Mouse (Mus musculus): ENCODE results near the gene Bysl. TPM values are rescaled to one million over a fixed set of nuclear protein-coding genes. Genes with fewer than 3 reads are reported as not detected.
"Not testable (repeated sequence)": the region's sequence is repeated elsewhere in the genome, so short reads cannot be mapped to it uniquely, and the experiment has no call there.

Bysl gene
- polyA plus RNA-seq, 1 experiment from 2014 or later = 30.4 TPM

DNA sequence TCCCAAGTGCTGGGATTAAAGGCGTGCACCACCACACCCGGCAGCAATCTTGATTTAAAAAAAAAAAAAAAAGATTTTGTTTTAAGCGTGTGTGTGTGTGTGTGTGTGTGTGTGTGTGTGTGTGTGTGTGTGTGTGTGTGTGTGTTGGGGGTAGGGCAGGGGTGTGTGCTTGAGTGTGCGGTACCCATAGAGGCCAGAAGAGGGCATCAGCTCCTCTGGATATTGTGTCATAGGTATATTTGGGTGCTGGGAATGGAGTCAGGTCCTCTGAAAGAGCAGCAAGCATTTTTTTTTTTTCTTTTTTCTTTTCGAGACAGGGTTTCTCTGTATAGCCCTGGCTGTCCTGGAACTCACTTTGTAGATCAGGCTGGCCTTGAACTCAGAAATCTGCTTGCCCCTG, 13.3 kb upstream of the Bysl start:
- not testable (repeated sequence) for H3K4me3 ChIP-seq (ENCODE audit: low read depth, low read length); H3K9ac ChIP-seq (ENCODE audit: low read length); H3K27me3 ChIP-seq (ENCODE audit: control insufficient read depth, insufficient read depth, low read length); DNase-seq (ENCODE audit: low spot score, missing footprints); ATAC-seq (ENCODE audit: low FRiP score); H3K9me3 ChIP-seq (ENCODE audit: control insufficient read depth, low read length); H3K27ac ChIP-seq (ENCODE audit: low read depth, low read length); H3K4me1 ChIP-seq (ENCODE audit: control insufficient read depth, insufficient read depth, low read length); H3K4me2 ChIP-seq
- WGBS = 100% methylated on average over 4 of the region's 5 CpGs
- peaks cover 15% of the 10 kb centered on the region for H3K36me3 ChIP-seq (ENCODE audit: control insufficient read depth, insufficient read depth, low read length)

DNA sequence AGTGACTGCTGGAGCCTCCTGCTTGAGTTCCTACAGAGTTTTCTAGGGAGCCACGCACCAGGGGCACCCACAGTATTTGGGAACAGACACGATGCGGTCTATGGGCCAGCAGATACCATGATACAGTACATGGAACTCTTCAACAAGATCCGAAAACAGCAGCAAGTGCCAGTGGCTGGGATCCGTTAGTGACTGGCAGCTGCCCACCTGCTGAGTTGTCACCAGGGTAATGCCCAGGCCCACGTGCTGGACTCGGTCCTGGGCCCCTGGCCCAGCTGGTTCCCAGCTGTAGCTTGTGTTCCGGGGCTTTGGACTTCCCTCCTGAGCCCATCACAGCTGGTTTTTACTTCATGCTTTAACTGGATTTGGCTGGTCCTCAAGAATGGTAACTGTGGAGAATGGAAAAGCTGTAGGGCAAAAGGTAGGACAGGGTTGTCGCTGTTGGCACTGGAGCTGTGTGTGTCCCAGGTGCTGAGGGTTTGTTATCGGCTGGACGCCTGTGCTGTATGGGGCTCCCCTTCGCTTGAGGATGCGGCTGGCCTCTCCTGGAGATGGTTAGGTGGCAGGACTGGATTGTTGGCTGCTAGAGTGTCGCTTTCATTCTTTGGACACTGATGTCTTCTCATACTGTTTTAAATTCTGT, 11.7 kb upstream of the Bysl start:
- H3K9ac ChIP-seq (ENCODE audit: low read length) = no peak overlapping the region
- no peak for ATAC-seq (ENCODE audit: low FRiP score)
- H3K4me1 ChIP-seq (ENCODE audit: control insufficient read depth, insufficient read depth, low read length) = no peaks in the 10 kb centered on the region
- no peaks in the 10 kb centered on the region for H3K9me3 ChIP-seq (ENCODE audit: control insufficient read depth, low read length)
- no peak for DNase-seq (ENCODE audit: low spot score, missing footprints)
- H3K4me2 ChIP-seq = no peak overlapping the region
- H3K27ac ChIP-seq (ENCODE audit: low read depth, low read length) = no peak overlapping the region
- WGBS = 91% methylated on average over 14 of the region's 14 CpGs
- H3K36me3 ChIP-seq (ENCODE audit: control insufficient read depth, insufficient read depth, low read length) = peaks cover 15% of the 10 kb centered on the region
- no peaks in the 10 kb centered on the region for H3K27me3 ChIP-seq (ENCODE audit: control insufficient read depth, insufficient read depth, low read length)
- H3K4me3 ChIP-seq (ENCODE audit: low read depth, low read length) = no peak overlapping the region

DNA sequence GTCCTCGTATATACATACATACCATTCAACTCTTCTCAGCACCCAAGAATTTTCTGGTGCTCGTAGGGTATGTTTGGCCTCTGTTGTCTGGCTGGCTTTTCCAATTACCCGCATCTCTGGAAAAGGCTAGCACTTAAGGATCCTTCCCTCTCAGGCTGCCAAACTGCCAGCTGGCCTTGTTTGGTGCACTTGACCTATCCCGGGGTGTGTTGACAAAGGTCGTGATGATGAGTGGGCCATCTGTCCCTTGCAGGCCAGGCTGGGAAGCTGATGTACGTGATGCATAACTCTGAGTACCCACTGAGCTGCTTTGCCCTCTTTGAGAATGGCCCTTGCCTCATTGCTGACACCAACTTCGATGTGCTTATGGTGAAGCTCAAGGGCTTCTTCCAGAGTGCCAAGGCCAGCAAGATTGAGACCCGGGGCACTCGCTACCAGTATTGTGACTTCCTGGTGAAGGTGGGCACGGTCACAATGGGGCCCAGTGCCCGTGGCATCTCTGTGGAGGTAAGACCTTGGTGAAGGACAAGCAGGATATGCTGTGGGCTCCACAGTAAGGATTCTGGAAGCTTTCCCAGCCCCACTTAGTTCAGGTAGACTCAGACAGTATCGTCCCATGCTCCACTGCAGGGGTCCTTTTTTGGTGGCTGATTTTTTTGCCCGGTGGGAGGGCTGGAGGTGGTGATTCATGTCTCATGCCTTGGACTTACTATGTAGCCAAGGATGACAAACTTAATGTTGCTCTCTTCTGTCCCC, 7.4 kb upstream of the Bysl start:
- DNase-seq (ENCODE audit: low spot score, missing footprints) = no peak
- H3K4me3 ChIP-seq (ENCODE audit: low read depth, low read length) = no peak overlapping the region
- H3K4me1 ChIP-seq (ENCODE audit: control insufficient read depth, insufficient read depth, low read length) = no peaks in the 10 kb centered on the region
- 91% methylated on average over 13 of the region's 13 CpGs for WGBS
- H3K36me3 ChIP-seq (ENCODE audit: control insufficient read depth, insufficient read depth, low read length) = peaks cover 15% of the 10 kb centered on the region
- H3K27ac ChIP-seq (ENCODE audit: low read depth, low read length) = no peak overlapping the region
- H3K4me2 ChIP-seq = no peak overlapping the region
- H3K9me3 ChIP-seq (ENCODE audit: control insufficient read depth, low read length) = no peaks in the 10 kb centered on the region
- no peak for ATAC-seq (ENCODE audit: low FRiP score)
- H3K9ac ChIP-seq (ENCODE audit: low read length) = no peak overlapping the region
- H3K27me3 ChIP-seq (ENCODE audit: control insufficient read depth, insufficient read depth, low read length) = no peaks in the 10 kb centered on the region

DNA sequence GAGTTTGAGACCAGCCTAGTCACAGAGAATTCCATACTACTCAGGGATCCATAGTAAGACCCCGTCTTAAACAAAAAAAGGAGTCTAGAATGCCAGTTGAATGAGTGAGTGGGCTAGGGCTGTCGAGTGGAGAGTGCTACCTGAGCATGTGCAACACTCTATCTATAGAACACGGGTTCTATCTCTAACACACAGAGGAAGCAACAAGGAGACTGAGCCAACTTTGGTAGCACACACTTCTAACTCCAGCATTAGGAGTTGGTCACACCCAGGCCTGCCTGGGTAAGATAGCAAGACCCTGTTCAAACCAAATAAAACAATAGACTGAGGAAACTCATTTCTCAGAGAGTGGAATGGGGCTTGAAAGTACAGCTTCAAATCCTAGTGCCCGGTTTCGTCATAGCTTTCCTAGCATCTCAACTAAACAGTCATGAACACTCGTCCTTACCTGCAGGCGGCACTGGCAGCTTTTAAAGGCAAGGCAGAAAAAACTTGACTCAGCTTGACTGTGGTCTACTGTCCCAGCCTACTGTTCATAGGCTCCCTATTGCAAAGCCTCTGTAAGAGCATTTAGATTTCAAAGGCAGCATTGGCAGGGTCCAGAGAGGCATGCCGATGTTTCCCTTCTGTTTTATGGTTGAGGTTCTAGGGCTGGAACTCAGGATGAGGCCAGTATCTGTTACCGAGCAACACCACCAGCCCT, 6.5 kb upstream of the Bysl start:
- peaks cover 2% of the 10 kb centered on the region; the same call in 1 of the 2 replicates for H3K4me1 ChIP-seq (ENCODE audit: control insufficient read depth, insufficient read depth, low read length)
- peaks cover 7% of the 10 kb centered on the region for H3K36me3 ChIP-seq (ENCODE audit: control insufficient read depth, insufficient read depth, low read length)
- H3K4me3 ChIP-seq (ENCODE audit: low read depth, low read length) = no peak overlapping the region

DNA sequence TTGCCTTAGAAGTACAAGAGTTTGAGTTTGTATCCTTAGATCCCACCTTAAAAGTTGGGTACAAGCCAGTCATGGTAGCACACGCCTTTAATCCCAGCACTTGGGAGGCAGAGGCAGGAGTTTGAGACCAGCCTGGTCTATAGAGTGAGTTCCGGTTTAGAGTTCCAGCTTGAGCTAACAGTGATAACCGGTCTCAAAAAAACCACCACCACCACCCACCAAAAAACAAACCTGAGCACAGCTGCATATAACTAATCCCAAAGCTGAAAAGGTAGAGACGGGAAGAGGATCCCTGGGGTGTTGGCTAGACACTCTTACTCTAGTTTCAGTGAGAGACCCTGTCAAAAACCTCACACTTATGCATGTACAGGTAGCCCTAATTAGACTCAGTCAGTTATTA, 5.4 kb upstream of the Bysl start:
- 0 out of 2 replicates have a peak, but pooled peaks cover 6% of the 10 kb centered on the region for H3K36me3 ChIP-seq (ENCODE audit: control insufficient read depth, insufficient read depth, low read length)
- no peaks in the 10 kb centered on the region for H3K9me3 ChIP-seq (ENCODE audit: control insufficient read depth, low read length)
- ATAC-seq (ENCODE audit: low FRiP score) (no peak), DNase-seq (ENCODE audit: low spot score, missing footprints) (no peak)
- H3K9ac ChIP-seq (ENCODE audit: low read length) = no peak overlapping the region
- H3K27me3 ChIP-seq (ENCODE audit: control insufficient read depth, insufficient read depth, low read length) = no peaks in the 10 kb centered on the region
- 88% methylated on average over 4 of the region's 4 CpGs for WGBS
- H3K4me2 ChIP-seq = no peak overlapping the region
- peaks cover 9% of the 10 kb centered on the region for H3K4me1 ChIP-seq (ENCODE audit: control insufficient read depth, insufficient read depth, low read length)
- no peak overlapping the region for H3K4me3 ChIP-seq (ENCODE audit: low read depth, low read length)
- no peak overlapping the region for H3K27ac ChIP-seq (ENCODE audit: low read depth, low read length)

More for the DNA sequence above, 6.5 kb upstream of the Bysl start:
- ATAC-seq (ENCODE audit: low FRiP score) = no peak
- DNase-seq (ENCODE audit: low spot score, missing footprints) = no peak
- no peak overlapping the region for H3K4me2 ChIP-seq
- 90% methylated on average over 9 of the region's 9 CpGs for WGBS
- H3K9ac ChIP-seq (ENCODE audit: low read length) = no peak overlapping the region
- no peak overlapping the region for H3K27ac ChIP-seq (ENCODE audit: low read depth, low read length)
- no peaks in the 10 kb centered on the region for H3K9me3 ChIP-seq (ENCODE audit: control insufficient read depth, low read length)
- no peaks in the 10 kb centered on the region for H3K27me3 ChIP-seq (ENCODE audit: control insufficient read depth, insufficient read depth, low read length)

DNA sequence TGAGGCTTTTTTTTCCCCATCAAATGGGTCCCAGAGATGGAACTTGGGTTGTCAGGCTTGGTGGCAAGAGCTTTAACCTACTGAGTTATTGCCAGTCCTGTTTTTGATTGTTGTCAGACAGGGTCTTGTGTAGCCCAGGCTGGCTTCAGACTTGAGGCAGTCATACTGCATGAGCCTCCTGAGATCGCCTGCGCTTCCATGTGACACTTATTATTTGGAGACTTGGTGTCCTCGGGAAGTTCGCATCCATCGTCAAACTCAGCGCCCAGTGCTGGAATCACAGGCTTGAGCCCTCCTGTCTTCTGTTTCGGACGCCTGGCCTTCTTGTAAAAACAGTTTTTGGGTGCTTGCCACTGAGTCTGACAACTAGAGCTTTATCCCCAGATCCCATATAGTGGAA, 4.8 kb upstream of the Bysl start:
- no peak overlapping the region for H3K9ac ChIP-seq (ENCODE audit: low read length)
- no peak overlapping the region for H3K27ac ChIP-seq (ENCODE audit: low read depth, low read length)
- H3K4me3 ChIP-seq (ENCODE audit: low read depth, low read length) = no peak overlapping the region
- no peaks in the 10 kb centered on the region for H3K27me3 ChIP-seq (ENCODE audit: control insufficient read depth, insufficient read depth, low read length)
- no peak overlapping the region for H3K4me2 ChIP-seq
- no peaks in the 10 kb centered on the region for H3K9me3 ChIP-seq (ENCODE audit: control insufficient read depth, low read length)
- peaks cover 9% of the 10 kb centered on the region for H3K4me1 ChIP-seq (ENCODE audit: control insufficient read depth, insufficient read depth, low read length)
- 94% methylated on average over 8 of the region's 8 CpGs for WGBS
- DNase-seq (ENCODE audit: low spot score, missing footprints) = no peak
- no peak for ATAC-seq (ENCODE audit: low FRiP score)
- H3K36me3 ChIP-seq (ENCODE audit: control insufficient read depth, insufficient read depth, low read length) = 0 out of 2 replicates have a peak, but pooled peaks cover 6% of the 10 kb centered on the region

DNA sequence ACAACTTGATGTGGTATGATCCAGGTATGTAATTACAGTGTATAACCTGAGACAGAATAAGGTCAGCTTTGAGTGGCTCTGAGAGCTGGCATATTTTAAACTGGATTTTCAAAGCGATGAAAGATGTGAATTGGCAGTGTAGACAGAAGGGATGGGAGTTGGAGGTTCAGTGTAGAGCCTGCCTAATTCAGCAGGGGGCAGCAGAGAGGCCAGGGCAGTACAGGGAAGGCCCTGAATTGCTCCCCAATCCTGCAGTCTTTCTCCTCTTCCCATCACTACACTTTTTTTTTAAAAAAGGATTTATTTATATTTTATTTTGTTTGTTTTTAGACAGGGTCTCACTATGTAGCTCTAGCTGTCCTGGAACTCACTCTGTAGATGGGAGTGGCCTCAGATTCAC, 2.7 kb upstream of the Bysl start:
- Histone ChIP-seq H3K4me2 (no peak overlapping the region), H3K27me3 (ENCODE audit: control insufficient read depth, insufficient read depth, low read length) (no peaks in the 10 kb centered on the region), H3K27ac (ENCODE audit: low read depth, low read length) (no peak overlapping the region), H3K36me3 (ENCODE audit: control insufficient read depth, insufficient read depth, low read length) (0 out of 2 replicates have a peak, but pooled peaks cover 6% of the 10 kb centered on the region), H3K9me3 (ENCODE audit: control insufficient read depth, low read length) (no peaks in the 10 kb centered on the region), H3K9ac (ENCODE audit: low read length) (no peak overlapping the region), H3K4me3 (ENCODE audit: low read depth, low read length) (no peak overlapping the region), H3K4me1 (ENCODE audit: control insufficient read depth, insufficient read depth, low read length) (peaks cover 17% of the 10 kb centered on the region)
- 89% methylated on average over 1 of the region's 1 CpGs for WGBS
- no peak for ATAC-seq (ENCODE audit: low FRiP score)
- no peak for DNase-seq (ENCODE audit: low spot score, missing footprints)

DNA sequence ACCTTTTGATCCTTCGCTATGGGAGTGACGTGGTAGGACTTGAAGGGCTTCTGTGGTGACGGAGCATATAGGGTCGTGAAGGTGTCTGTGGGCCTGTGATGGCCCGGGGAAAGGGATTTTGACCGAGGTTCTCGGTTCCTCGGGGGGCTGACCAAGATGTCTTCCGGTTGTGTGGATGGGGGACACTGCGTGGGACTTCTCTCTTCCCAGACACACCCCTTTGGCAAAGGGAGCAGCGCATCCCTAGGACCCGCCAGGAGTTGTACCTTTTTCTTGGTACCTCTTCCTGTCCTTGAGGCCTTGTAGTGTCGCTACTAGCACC, 330 bp upstream of the Bysl start:
- Histone ChIP-seq H3K36me3 (ENCODE audit: control insufficient read depth, insufficient read depth, low read length) (peaks cover 3% of the 10 kb centered on the region; the same call in 1 of the 2 replicates), H3K4me1 (ENCODE audit: control insufficient read depth, insufficient read depth, low read length) (peaks cover 17% of the 10 kb centered on the region), H3K4me2 (peak overlapping the region; percentile 92), H3K27ac (ENCODE audit: low read depth, low read length) (no peak overlapping the region; the same call in 1 of the 2 replicates), H3K9ac (ENCODE audit: low read length) (peak overlapping the region; percentile 77), H3K4me3 (ENCODE audit: low read depth, low read length) (peak overlapping the region; percentile 87), H3K9me3 (ENCODE audit: control insufficient read depth, low read length) (no peaks in the 10 kb centered on the region), H3K27me3 (ENCODE audit: control insufficient read depth, insufficient read depth, low read length) (no peaks in the 10 kb centered on the region)
- DNase-seq (ENCODE audit: low spot score, missing footprints) (no peak), ATAC-seq (ENCODE audit: low FRiP score) (no peak; the same call in 1 of the 2 replicates)
- 0% methylated on average over 13 of the region's 13 CpGs for WGBS

DNA sequence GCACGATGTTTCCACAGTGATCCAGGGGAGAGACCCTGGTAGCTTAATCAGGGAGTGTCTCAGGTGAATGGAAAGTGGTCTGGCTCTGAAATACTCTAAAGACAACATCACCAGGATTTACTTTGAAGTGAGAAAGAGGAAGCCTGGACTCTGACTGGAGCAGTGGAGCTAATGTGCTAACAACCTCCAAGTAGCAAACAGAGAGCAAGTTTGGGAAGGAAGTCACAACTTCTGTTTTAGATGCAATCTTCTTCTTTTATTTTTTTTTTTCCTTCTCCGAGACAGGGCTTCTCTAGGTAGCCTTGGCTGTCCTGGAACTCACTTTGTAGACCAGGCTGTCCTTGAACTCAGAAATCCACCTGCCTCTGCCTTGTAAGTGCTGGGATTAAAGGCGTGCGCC, 2.1 kb downstream of the Bysl start:
- Histone ChIP-seq H3K4me2 (no peak overlapping the region), H3K36me3 (ENCODE audit: control insufficient read depth, insufficient read depth, low read length) (peaks cover 7% of the 10 kb centered on the region), H3K27ac (ENCODE audit: low read depth, low read length) (no peak overlapping the region), H3K9ac (ENCODE audit: low read length) (no peak overlapping the region), H3K4me3 (ENCODE audit: low read depth, low read length) (no peak overlapping the region), H3K4me1 (ENCODE audit: control insufficient read depth, insufficient read depth, low read length) (peaks cover 17% of the 10 kb centered on the region), H3K27me3 (ENCODE audit: control insufficient read depth, insufficient read depth, low read length) (no peaks in the 10 kb centered on the region), H3K9me3 (ENCODE audit: control insufficient read depth, low read length) (no peaks in the 10 kb centered on the region)
- DNase-seq (ENCODE audit: low spot score, missing footprints) = no peak
- no peak for ATAC-seq (ENCODE audit: low FRiP score)
- WGBS = 91% methylated on average over 4 of the region's 4 CpGs
